ENCODE assay signal across 8 mouse cellular contexts in genomic region chr5:122643701-122644100, GRCm38 (mm10). TPM values are rescaled to one million over a fixed set of nuclear protein-coding genes. Genes with fewer than 3 reads are reported as not detected.
DNase-seq lines count a peak whose midpoint lies in the region; ATAC-seq and TF ChIP-seq lines count a peak whose summit lies in the region.

Gene P2rx7 (plus strand): TSS chr5:122643911.

- H3K9ac ChIP-seq in neural tube, embryonic 11.5 days (ENCODE audit: low read length), result no peak within 1 kb of the TSS

- no peak for ATAC-seq in neural tube, embryonic 11.5 days (ENCODE audit: insufficient read depth, low FRiP score, low TSS enrichment)

- TF ChIP-seq CTCF in layer of hippocampus, adult 2 months (conservative IDR thresholded peaks at IDR 0.05), result no peak

- H3K27ac ChIP-seq in neural tube, embryonic 11.5 days (ENCODE audit: low read depth, low read length), result no peak within 1 kb of the TSS
- peak within 1 kb of the TSS; percentile 81 for H3K27ac ChIP-seq in layer of hippocampus, adult 2 months

- H3K4me2 ChIP-seq in neural tube, embryonic 11.5 days (ENCODE audit: low read depth), result no peak within 1 kb of the TSS

- peak; percentile 31 for DNase-seq in neural tube, embryonic 11.5 days (ENCODE audit: low spot score)
- no peak for DNase-seq in neural tube, embryonic 10.5 days (ENCODE audit: extremely low spot score, low spot score)
- DNase-seq in cerebellum, adult 9-11 months, result peak; percentile 52
- peak; percentile 59 to 68 for DNase-seq in heart, postnatal 10 days
- peak; percentile 41 to 71 for DNase-seq in layer of hippocampus, adult 2 months (ENCODE audit: low spot score in 2 of 2)
- peak; percentile 81 for DNase-seq in lung, postnatal 25 days (ENCODE audit: low spot score)
- peak; percentile 46 for DNase-seq in right cerebral cortex, postnatal 4 days
- DNase-seq in retina, embryonic 14.5 days (ENCODE audit: low spot score), result no peak

- no peaks in the 10 kb centered on the region for H3K27me3 ChIP-seq in neural tube, embryonic 11.5 days (ENCODE audit: control insufficient read depth, insufficient read depth, low read length)

- no peaks in the 10 kb centered on the region for H3K9me3 ChIP-seq in neural tube, embryonic 11.5 days (ENCODE audit: control insufficient read depth, low read length)

- H3K36me3 ChIP-seq in neural tube, embryonic 11.5 days (ENCODE audit: control insufficient read depth, insufficient read depth, low read length), result no peaks in the 10 kb centered on the region

- 71% methylated on average over 12 of the region's 12 CpGs for WGBS in neural tube, embryonic 11.5 days

- H3K4me1 ChIP-seq in neural tube, embryonic 11.5 days (ENCODE audit: control insufficient read depth, insufficient read depth, low read length), result no peaks in the 10 kb centered on the region

- no peak within 1 kb of the TSS for H3K4me3 ChIP-seq in neural tube, embryonic 11.5 days (ENCODE audit: low read depth, low read length)
- peak within 1 kb of the TSS; percentile 51 for H3K4me3 ChIP-seq in layer of hippocampus, adult 2 months

- intact Hi-C loops in heart, postnatal 10 days (cut with DNase I), result loop anchor here (10.0 kb wide), 1 partner anchor 379 kb away; the partner anchor contains the start of gene Tctn1

RNA-seq across cellular contexts. Expression of gene P2rx7, which starts in this region (rescaled TPM):
- polyA plus RNA-seq in neural tube, embryonic 11.5 days (2014; fragmentation: Nextera tagmentation; extraction: Ambion mirVana), result 1.6 and 2.4 TPM in 2 replicates
- total RNA-seq in heart, postnatal 10 days (2021), result 1 to 10 TPM; 3.5 to 5.2 TPM
- total RNA-seq in layer of hippocampus, adult 2 months (2021), result 1 to 10 TPM; 8.4 to 9.8 TPM

Comparison
In these comparisons a context has a peak if more than half of its experiments do, and no peak if none do; other contexts are left out.
1. DNase-seq: peak in neural tube, embryonic 11.5 days (single experiment), cerebellum, adult 9-11 months (single experiment), heart, postnatal 10 days (2 of 2), layer of hippocampus, adult 2 months (2 of 2), lung, postnatal 25 days (single experiment) and right cerebral cortex, postnatal 4 days (single experiment); none in neural tube, embryonic 10.5 days (single experiment) and retina, embryonic 14.5 days (single experiment).